Mouse (Mus musculus) spleen, postnatal 10 days (tissue): ENCODE data around the gene Pik3c2b.

Experiments
- DNase-seq, 2 experiments: peaks; one replicate each; pipeline ENCODE4 v3.0.0; 2021 to 2022; ENCODE audit warnings: low spot score in 2 of 2

Pik3c2b gene

DNA sequence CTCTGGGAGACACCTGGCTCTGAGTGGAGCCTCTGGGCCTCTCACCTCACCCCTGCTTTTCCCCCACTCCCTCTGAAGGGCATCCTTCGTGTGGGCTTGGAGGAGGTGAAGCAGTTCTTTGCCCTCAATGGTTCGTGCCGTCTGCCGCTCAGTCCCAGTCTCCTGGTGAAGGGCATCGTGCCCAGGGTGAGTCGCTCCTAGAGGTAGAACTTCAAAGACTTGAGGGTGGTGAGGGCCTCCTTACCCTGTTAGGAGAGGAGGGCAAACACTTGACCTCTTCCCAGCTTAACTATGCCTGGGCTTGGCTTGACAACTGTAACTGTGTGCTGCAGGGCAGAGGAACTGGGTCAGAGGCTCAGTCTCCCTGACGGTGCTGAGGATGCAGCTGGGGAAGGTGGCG lies 46.0 kb downstream of the Pik3c2b start:
- DNase-seq: no peak

DNA sequence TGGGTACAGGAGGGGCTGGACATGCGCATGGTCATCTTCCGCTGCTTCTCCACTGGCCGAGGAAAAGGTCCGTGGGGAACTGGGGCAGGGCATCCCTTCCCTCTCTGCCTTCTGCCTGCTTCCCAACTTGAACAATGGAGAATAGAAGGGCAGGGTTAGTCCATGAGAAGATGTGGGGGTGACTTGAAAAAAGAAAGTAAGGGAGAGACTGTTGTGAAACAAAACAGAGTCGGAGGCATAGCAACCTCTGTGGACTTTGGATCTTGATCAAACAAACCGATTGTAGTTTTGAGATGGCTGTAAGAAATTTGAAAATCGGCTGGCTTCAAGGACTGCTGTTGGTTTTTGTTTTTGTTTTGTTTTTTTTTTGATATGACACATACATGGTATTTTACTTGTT lies 48.3 kb downstream of the Pik3c2b start:
- no peak for DNase-seq

DNA sequence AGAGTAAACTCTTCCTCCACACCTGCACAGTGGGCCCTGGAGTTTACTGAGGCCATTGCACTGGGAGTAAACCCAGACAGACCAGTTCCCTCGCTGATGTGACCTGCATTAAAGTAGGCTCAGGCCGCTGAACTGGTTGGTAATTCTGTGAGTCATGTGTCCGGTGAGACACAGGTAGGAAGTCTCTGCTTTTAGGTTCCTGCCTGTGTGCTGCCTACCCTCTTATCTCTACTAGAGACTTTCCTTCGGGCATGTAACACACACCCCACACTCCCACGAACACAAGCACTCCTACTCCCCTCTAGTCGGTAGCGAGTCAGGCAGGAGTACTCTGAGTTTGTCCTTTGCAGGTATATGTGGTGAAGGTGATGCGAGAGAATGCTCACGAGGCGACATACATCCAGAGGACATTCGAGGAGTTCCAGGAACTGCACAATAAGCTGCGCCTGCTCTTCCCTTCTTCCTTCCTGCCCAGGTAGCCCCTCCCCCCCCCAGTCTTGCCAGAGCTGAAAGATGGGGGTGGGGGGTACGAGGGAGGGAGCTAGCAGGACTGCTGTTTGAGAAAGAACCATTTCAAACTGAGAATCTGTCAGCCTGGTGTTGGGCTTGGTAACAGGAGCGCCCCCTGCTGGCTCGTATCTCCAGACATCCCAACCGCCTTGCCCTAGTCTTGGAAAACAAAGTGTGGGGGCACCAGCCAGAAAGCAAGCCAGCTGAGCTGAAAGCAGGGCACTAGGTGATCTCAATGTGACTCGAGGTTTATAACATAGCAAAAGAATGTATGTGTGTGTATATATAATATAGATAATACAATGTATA lies 55.7 kb downstream of the Pik3c2b start:
- peak; percentile 53 to 84 for DNase-seq

DNA sequence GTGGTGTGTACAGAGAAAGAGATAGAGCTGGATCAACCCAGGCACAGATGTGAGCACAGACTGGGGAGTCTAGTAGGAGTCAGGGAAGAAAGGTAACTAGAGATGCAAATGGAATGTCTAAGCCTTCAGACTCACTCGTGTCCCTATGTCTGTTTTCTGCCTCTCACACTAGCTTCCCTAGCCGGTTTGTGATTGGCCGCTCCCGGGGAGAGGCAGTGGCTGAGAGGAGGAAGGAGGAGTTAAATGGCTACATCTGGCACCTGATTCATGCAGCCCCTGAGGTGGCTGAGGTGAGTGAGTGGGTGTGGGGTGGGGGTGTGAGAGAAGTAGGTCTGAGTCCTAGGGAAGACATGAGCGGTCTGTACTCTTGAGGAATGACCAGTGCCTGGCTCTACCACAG lies 56.6 kb downstream of the Pik3c2b start:
- DNase-seq: no peak

DNA sequence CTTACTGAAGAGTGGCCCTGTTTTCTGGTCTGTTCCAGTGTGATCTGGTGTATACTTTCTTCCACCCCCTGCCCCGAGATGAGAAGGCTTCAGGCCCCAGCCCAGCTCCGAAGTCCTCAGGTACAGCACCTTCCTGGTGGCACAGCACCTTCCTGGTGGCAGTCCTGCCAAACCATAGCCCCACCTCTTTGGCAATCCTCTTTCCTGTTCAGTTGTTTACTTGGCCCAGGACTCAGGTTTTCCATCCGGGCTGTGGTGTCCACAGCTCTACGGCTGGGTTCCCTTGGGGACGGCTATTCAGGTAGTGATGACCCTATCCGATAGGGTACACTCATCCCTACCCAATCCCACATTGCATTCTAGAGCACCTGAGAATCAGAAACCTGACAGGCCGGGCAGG lies 57.8 kb downstream of the Pik3c2b start:
- DNase-seq: no peak

DNA sequence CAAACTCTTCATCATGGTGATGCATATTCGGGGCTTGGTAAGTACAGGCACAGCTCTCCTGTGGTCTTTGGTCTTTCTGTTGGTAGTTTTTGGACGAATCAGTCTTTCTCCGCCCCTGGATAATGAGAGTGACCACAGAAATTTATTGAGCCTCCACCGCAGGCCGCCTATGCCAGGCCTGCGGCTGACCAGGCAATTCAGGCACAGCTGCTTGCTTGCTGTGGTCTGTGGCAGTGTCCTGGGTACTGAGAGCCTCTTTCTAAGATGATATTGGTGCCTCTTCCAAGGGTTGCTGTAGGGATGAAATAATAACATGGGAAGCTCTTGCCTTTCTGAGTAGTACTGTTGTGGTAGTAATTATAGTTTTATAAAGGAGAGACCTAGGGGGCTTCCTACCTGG lies 58.4 kb downstream of the Pik3c2b start:
- DNase-seq: no peak

DNA sequence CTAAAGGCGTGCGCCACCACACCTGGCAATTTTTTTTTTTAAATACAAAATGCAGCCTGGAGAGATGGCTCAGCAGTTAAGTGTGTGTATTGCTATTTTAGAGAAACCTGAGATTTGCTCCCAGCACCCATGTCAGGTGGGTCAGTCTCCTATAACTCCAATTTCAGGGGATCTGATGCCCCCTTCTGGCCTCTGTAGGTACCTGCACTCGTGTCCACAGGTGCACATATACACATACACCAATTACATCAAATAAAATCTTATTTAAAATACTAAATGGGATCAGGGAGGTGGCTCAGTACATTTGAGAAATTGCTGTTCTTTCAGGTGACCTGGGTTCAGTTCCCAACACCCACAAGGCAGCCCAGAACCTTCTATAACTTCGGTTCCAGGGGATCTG lies 70.6 kb downstream of the Pik3c2b start:
- no peak for DNase-seq

DNA sequence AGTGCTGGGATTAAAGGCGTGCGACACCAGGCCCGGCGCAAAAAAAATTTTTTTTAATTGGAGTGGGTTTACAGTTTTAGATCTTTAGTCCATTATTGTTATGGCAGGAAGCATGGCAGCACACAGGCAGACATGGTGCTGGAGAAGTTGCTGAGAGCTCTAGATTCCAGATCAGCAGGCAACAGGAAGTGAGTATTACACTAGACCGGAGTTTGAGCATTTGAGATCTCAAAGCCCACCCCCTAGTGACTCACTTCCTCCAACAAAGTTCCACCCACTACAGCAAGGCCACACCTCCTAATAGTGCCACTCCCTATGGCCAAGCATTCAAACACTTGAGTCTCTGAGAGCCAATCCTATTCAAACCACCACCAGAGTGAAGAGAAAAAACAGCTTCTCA lies 72.7 kb downstream of the Pik3c2b start:
- peak in 1 of 2 experiments; percentile 48 for DNase-seq

DNA sequence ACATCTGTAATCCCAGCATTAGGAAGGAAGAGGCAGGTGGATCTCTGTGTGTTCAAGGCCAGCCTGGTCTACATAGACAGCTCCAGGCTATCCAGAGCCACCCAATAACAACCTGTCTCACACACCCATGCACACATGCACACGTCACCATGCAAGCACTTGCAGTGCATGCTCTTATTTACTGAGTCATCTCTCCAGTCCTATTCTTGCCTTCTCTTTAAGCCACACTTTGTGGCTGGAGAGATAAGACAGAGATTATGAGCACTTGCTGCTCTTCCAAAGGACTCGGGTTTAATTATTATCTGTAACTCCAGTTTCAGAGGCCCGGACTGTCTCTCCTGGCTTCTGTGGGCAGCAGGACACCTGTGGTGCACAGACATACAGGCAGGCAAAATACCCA lies 73.4 kb downstream of the Pik3c2b start:
- no peak for DNase-seq

DNA sequence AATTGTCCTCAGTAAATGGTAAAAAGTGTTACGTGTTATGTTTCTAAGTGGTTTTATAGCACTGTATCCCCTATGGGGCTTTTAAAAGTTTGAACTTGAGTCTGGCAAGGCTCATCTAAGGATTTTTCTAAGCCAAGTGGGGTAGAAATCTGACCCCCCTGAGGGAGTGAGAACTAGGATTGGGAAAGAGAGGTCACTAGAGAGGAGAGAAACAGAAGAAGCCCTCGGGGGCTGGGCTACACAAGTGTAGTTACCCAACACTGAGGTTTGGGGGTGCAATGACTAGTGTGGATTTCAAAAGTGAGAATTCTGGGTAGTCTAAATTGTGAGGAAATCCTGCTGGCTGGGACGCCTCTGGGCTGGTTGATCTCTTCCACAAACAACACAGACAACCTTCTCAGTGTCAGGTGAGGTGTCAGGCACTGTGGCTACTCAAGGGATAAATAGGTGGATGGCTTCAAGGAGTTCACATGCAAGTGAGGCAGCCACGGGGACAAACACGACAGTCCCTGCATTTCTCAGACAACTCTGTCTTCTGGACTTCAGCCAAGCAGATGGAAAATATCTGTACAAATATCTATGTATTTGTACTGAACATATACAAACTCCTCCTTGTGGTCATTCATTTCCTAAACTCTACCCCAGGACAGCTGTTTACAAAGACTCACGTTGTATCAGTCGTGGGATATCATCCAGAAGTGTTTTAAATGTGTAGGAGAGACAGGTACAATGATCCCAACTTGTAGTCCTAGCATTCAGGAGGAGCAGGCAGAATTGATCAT lies 74.7 kb downstream of the Pik3c2b start:
- DNase-seq: no peak

DNA sequence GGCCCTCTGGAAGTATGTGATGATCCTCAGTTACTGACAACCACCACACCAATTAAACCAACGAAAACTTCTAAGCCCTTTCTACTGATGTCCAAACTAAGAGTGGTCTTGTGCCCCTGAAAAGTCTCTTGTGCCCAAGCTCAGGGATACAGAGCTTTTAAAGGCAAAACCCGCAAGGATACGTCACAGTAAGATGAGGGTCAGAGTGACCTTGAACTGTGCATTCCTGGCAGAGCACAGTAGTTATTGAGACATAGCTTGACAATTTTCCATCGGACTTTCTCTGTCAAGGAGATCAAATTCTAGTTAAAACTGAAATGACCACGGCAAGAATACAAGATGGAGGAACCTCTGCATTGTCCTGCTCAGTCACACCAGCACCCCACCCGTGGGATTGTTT lies 75.8 kb downstream of the Pik3c2b start:
- no peak for DNase-seq

DNA sequence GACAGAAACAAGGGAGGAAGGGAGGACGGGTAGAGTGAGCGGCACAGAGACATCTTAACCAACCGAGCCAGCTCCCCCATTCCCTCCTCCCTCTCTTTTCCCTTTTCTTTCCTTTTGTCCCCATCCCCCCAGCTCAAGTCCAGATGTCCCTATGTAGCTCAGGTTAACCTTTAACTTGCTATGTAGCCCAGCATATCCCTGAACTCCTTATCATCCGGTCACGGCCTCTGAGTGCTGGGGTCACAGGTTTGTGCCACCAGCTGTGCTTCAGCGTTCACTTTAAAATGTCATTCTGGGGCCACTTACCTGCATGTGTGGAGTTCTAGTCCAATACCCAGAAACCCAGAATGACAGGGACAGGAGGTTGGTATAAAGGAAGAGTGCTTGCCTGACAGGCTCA lies 78.7 kb downstream of the Pik3c2b start:
- DNase-seq: no peak

DNA sequence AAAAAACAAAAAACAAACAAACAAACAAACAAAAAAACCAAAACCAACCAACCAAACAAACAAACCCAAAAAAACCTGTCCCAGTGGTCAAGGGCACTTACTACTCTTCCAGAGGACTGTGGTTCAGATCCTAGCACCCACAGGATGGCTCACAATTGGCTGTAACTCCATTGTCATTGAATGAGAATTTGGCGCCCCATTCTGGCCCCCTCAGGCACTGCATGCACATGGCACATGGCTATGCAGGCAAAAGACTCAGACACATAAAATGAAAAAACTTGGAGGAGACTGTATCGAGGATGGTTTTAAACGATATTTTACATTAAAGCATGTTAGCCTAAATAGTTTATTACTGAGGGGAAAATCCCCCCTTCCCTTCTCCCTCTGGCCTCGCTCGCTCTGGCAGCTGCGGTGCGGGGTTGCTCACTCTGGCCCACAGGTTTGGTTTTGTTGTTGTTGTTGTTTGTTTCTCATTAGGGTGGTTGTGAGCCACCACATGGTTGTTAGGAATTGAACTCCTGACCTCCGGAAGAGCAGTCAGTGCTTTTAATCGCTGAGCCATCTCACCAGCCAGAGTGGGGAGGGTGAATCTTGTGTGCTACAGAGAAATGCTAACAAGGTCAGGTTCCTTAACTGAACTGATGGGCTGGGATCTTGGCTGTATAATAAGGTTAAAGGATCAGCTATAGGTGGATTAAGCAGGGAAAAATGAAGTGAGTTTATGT lies 80.3 kb downstream of the Pik3c2b start:
- DNase-seq: peak in 1 of 2 experiments; percentile 49

DNA sequence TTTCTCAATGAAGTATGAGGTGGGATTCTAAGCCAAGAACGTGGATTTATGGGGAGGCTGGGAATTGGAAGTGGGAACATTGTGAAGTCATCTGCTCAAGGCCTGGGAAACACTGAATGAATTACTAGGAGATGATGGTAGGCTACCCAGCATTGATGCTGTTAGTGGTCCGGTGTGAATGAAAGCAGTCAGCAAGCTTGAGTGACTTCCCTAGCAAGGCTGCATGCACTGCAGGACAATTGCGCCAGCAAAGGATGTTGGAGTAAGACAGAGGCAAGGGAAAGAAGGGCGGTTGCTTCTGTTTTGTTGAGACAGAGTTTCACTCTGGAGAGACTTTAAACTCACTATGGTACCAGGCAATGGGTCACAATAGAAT lies 80.9 kb downstream of the Pik3c2b start:
- no peak for DNase-seq

DNA sequence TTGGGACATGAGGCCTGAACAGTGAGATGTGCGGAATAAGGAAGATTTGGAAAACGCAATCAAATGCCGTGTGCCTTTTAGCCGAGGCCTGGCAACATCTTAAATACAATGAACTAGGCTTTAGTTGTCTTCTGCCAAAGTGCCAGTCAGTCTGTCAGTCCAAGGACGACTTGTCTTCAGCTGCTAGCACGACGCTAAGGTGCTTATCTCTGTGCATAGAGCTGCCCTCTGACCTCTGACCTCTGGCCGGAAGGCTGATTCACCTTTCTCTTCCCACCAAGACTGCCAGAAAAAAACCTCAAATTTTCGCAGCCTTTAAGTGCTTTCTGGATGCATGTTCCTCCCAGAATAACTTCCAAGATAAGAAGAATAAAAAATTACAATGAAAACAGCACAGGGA lies 81.9 kb downstream of the Pik3c2b start:
- DNase-seq: no peak

DNA sequence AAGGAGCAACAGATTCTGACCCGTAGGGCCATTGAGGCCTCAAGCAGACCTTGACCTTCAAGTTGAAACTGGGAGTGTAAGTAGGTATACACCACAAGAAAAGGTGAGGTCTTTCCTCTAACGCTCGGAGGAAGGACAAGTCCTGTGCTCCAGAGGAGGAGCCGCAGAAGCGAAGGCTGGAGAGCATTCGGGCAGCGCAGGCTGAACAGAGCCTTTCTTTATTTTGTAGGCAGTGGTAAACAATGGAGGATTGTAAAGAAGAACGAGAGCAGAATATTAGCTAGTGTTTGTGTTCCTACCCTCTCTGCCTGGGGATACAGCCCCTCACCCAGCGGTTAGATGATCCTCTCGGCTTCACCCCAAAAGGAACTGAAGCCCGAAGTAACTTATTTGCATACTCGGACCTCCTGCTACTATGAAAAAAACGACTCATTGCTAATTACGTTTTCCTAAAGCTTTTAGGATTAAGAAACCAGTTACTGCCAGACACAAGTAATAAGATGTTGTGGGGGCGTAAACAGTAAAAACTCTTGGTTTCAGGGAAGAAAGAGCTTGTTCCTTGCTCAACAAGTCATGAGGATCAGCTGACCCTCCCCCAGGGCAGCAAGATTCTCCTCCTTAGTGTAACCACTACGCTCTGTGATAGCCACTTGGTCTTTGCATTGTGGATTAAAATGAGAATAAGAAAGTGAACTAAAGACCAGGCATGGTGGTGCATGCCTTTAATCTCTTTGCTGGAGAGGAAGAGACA lies 84.2 kb downstream of the Pik3c2b start:
- DNase-seq: peak; percentile 30 to 34

DNA sequence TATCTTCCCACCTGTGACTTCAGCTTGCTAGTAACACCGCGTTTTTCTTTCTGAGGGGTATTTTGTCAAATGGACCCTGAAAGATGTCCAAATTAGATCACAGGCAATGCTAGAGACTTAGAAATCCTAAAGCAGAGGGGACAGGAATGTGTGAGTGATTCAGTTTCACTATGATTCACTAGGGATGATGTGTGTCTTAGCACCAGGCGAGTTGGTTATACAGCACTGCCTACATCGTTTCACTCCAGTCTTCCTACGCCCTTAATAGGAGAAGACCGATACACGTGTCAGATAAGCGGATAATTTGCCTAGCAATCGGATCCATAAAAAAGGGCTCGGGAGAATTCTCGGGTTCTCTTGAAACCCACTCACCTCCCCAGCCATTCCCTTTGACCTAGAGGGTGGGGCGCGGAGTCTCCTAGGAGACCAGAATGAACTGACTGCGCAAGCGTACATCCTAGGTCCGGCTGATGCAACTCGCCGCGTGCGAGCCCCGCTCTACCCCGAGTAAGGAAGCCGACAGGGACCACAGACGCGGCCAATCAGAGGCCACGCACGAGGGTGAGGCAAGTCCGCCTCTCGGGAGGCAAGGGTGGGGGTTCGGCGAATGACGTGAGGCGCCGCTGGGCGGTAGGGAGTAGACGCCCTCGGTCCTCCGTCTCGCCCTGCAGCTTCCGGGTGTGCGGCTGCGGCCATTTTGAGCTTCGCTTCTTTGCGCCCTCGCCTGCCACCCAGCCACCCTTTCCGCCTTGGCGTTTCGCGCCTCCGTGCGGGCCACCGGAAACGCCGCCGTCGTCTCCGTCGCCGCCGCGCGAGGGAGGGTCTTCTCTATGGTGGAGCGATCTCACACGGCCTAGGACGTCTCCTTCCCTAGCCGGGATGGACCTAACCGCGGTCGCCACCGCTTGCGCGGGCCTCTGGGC lies 85.4 kb downstream of the Pik3c2b start, which contains the start of gene Ppp1r15b:
TSS of gene Ppp1r15b (plus strand) at position 506 of the 923 bp plus-strand sequence.
- DNase-seq: peak; percentile 93 to 98

DNA sequence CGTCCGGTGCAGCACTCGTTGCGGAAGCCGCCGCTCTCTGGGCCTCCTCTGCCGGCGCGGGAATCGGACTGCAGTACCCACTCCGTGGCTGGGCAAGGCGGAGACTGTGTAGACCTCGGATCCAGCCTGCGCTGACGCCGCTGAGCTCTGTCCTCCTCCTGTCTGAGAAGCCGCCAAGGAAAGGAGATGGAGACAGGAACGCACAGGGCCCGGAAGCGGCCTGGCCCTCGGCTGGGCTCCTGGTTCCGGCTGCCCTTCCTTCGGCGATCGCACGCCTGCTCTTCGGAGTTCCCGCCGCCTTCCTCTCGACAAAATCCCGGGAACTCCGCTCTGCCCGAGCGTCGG lies 86.1 kb downstream of the Pik3c2b start:
- DNase-seq: no peak

DNA sequence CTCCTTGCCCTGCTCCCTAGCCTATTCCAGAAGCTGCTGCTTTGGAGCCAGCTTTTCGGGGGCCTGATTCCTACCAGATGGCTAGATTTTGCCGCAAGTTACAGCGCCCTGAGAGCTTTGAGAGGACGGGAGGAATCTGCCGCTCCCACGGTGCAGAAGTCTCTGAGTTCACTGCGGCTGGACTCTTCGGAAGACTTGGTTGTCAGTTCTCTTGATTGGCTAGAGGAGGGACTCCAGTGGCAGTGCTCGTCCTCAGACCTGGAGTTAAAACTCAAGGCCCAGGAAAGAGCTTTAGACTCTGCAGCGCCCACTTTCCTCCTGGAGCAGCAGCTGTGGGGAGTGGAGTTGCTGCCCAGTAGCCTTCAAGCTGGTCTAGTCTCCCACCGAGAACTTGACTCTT lies 86.5 kb downstream of the Pik3c2b start:
- peak; percentile 50 to 64 for DNase-seq

DNA sequence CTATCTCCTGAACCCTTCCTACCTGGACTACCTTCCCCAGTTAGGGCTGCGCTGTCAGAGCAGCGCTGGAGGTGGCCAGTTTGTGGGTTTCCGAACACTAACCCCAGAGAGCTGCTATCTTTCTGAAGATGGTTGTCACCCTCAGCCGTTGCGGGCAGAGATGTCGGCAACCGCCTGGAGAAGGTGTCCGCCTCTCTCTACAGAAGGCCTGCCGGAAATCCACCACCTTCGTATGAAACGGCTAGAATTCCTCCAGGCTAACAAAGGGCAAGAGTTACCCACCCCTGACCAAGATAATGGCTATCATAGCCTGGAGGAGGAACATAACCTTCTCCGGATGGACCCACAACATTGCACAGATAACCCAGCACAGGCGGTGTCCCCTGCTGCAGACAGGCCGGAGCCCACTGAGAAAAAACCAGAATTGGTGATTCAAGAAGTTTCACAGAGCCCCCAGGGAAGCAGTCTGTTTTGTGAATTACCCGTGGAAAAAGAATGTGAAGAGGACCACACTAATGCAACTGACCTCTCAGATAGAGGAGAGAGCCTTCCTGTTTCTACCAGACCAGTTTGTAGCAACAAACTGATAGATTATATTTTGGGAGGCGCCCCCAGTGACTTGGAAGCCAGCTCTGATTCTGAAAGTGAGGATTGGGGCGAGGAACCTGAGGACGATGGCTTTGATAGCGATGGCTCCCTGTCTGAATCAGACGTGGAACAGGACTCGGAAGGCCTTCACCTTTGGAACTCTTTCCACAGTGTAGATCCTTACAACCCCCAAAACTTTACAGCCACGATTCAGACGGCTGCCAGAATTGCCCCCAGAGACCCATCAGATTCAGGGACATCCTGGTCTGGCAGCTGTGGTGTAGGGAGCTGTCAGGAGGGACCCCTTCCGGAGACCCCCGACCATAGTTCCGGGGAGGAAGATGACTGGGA lies 87.2 kb downstream of the Pik3c2b start:
- DNase-seq: peak; percentile 49 to 50
